Mouse (Mus musculus) liver, postnatal 0 days (tissue): ENCODE data around the gene Tldc1.

Experiments
- CTCF ChIP-seq: sonication (generic); IDR thresholded peaks from 2 replicates; pipeline ENCODE4 v1.5.1; 2016; ENCODE audit warnings: antibody characterized with exemption, low read depth
- EP300 ChIP-seq: IDR thresholded peaks from 2 replicates; pipeline ENCODE4 v1.6.1; 2016; ENCODE audit warnings: antibody characterized with exemption, low read depth, mild to moderate bottlenecking

GRCm38 (mm10) chr8:119761692-119762091 is 16.5 kb downstream of the Tldc1 start:
- TF ChIP-seq CTCF (no peak), EP300 (no peak)
